Mouse (Mus musculus): ENCODE data around the gene Hps5.
A peak's percentile ranks its signal among the peaks of the same experiment; 100 is the strongest.
"Not testable (repeated sequence)": the region's sequence is repeated elsewhere in the genome, so short reads cannot be mapped to it uniquely, and the experiment has no call there.

Gene Hps5

GRCm38 (mm10) chr7:46795287-46796205, at the start of gene Hps5, which contains the start of gene Gtf2h1:
Gene Hps5 (minus strand): TSS chr7:46796064.
Gene Gtf2h1 (plus strand): TSS chr7:46796103.
- peak; percentile 97 for DNase-seq (ENCODE audit: low spot score in 2 of 2)

GRCm38 (mm10) chr7:46845211-46845977, 49.5 kb upstream of the Hps5 start:
- DNase-seq (ENCODE audit: low spot score in 2 of 2) = peak; percentile 92

GRCm38 (mm10) chr7:46843576-46843975, 47.7 kb upstream of the Hps5 start:
- DNase-seq (ENCODE audit: low spot score in 2 of 2) = no peak

- DNase-seq (ENCODE audit: low spot score in 2 of 2) = no peak
Measured at GRCm38 (mm10) chr7:46842278-46842677, 46.4 kb upstream of the Hps5 start.

GRCm38 (mm10) chr7:46840787-46841525, 45.1 kb upstream of the Hps5 start, which contains the start of gene Ldha:
Gene Ldha (plus strand): TSS chr7:46841475.
- DNase-seq (ENCODE audit: low spot score in 2 of 2) = no peak

GRCm38 (mm10) chr7:46840326-46840725, 44.5 kb upstream of the Hps5 start:
- no peak for DNase-seq (ENCODE audit: low spot score in 2 of 2)

- DNase-seq (ENCODE audit: low spot score in 2 of 2) = no peak
Measured at GRCm38 (mm10) chr7:46839861-46840260, 44.0 kb upstream of the Hps5 start.

GRCm38 (mm10) chr7:46839446-46839845, 43.6 kb upstream of the Hps5 start:
- DNase-seq (ENCODE audit: low spot score in 2 of 2) = no peak

GRCm38 (mm10) chr7:46838891-46839302, 43.0 kb upstream of the Hps5 start:
- peak; percentile 74 to 91 for DNase-seq (ENCODE audit: low spot score in 2 of 2)

- peak; percentile 28 to 49 for DNase-seq (ENCODE audit: low spot score in 2 of 2)
Measured at GRCm38 (mm10) chr7:46838104-46838671, 42.3 kb upstream of the Hps5 start.

GRCm38 (mm10) chr7:46837073-46837472, 41.2 kb upstream of the Hps5 start:
- DNase-seq (ENCODE audit: low spot score in 2 of 2) = no peak

- DNase-seq (ENCODE audit: low spot score in 2 of 2) = no peak
Measured at GRCm38 (mm10) chr7:46836357-46836756, 40.5 kb upstream of the Hps5 start.

GRCm38 (mm10) chr7:46834994-46835610, 39.2 kb upstream of the Hps5 start:
- no peak for DNase-seq (ENCODE audit: low spot score in 2 of 2)

- no peak for DNase-seq (ENCODE audit: low spot score in 2 of 2)
Measured at GRCm38 (mm10) chr7:46833670-46834255, 37.9 kb upstream of the Hps5 start.

GRCm38 (mm10) chr7:46833266-46833665, 37.4 kb upstream of the Hps5 start:
- no peak for DNase-seq (ENCODE audit: low spot score in 2 of 2)

- not testable (repeated sequence) for DNase-seq (ENCODE audit: low spot score in 2 of 2)
Measured at GRCm38 (mm10) chr7:46832112-46832810, 36.4 kb upstream of the Hps5 start.

- DNase-seq (ENCODE audit: low spot score in 2 of 2) = no peak
Measured at GRCm38 (mm10) chr7:46831693-46832092, 35.8 kb upstream of the Hps5 start.

GRCm38 (mm10) chr7:46830799-46831590, 35.1 kb upstream of the Hps5 start:
- DNase-seq (ENCODE audit: low spot score in 2 of 2) = no peak

GRCm38 (mm10) chr7:46829911-46830310, 34.0 kb upstream of the Hps5 start:
- no peak for DNase-seq (ENCODE audit: low spot score in 2 of 2)
